ENCODE assay signal across 8 mouse cellular contexts in the genomic region with DNA sequence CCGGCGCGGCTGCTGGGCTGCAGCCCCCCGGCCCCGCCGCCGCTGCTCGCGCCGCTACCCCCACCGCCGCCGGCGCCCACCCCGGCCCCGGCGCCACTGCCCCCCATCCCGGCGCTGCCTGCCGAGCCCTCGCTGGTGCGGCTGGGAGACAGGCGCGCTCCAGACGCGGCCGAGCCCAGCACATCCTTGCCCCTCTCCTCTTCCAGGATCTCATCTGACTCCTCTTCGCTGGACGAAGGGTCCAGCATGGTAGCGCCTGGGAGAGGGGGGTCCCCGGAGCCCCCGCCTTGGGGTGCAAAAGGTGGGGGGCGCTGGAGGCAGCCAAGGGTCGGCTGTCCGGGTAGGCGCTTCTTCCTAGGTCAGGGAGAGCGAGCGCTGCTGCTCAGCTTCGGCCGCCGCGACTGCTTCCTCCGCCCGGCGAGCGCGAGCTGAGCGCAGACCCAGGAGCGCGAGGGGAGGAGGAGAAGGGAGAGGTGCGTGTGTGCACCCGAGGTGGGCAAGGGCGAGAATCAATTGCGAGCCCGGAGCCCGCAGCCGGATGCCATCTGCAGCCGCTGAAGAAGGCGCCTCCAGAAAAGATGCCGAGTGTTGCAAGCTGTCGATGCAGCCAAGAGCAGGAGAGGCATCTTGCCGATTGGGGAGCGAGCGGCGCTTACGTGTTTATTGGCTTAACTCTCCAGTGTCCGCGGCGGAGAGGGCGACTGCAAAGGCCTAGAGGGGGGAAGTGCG. TPM values are rescaled to one million over a fixed set of nuclear protein-coding genes. Genes with fewer than 3 reads are reported as not detected.
DNase-seq lines count a peak whose midpoint lies in the region; ATAC-seq and TF ChIP-seq lines count a peak whose summit lies in the region.

A gene (minus strand): TSS at position 589 of the 729 bp plus-strand sequence.

- no peaks in the 10 kb centered on the region for H3K9me3 ChIP-seq in lung, embryonic 14.5 days (ENCODE audit: low read depth, low read length)
- no peaks in the 10 kb centered on the region for H3K9me3 ChIP-seq in neural tube, embryonic 15.5 days (replicated peaks)

- H3K4me1 ChIP-seq in lung, embryonic 14.5 days (ENCODE audit: insufficient read depth) = peaks cover 4% of the 10 kb centered on the region
- H3K4me1 ChIP-seq in neural tube, embryonic 15.5 days = peaks cover 28% of the 10 kb centered on the region

- H3K4me3 ChIP-seq in lung, embryonic 14.5 days (ENCODE audit: low read depth, low read length) = peak within 1 kb of the TSS; percentile 45
- peak within 1 kb of the TSS; percentile 87 for H3K4me3 ChIP-seq in neural tube, embryonic 15.5 days (replicated peaks)

- H3K9ac ChIP-seq in lung, embryonic 14.5 days = peak within 1 kb of the TSS; percentile 34
- peak within 1 kb of the TSS; percentile 90 for H3K9ac ChIP-seq in neural tube, embryonic 15.5 days (replicated peaks)

- DNase-seq in lung, embryonic 14.5 days = peak; percentile 43
- DNase-seq in lung, postnatal 36 days = no peak
- DNase-seq in cerebellum, adult 9-11 months = peak; percentile 86
- DNase-seq in frontal cortex, postnatal 10 days (ENCODE audit: low spot score in 2 of 2) = peak; percentile 64 to 75
- DNase-seq in left cerebral cortex, adult 9 months (ENCODE audit: low spot score in 2 of 2) = peak; percentile 45 to 80
- no peak for DNase-seq in kidney, adult 8-10 months

- no peak for TF ChIP-seq CTCF in lung, embryonic 14.5 days (IDR thresholded peaks at IDR 0.05; ENCODE audit: low read depth)

- no peaks in the 10 kb centered on the region for H3K36me3 ChIP-seq in lung, embryonic 14.5 days (ENCODE audit: insufficient read depth)
- H3K36me3 ChIP-seq in neural tube, embryonic 15.5 days = no peaks in the 10 kb centered on the region

- no peak within 1 kb of the TSS; the same call in 1 of the 2 replicates for H3K27ac ChIP-seq in lung, embryonic 14.5 days (ENCODE audit: low read depth)
- H3K27ac ChIP-seq in neural tube, embryonic 15.5 days (replicated peaks) = peak within 1 kb of the TSS; percentile 98

- peaks cover 31% of the 10 kb centered on the region for H3K27me3 ChIP-seq in lung, embryonic 14.5 days (ENCODE audit: insufficient read depth, low read length)
- no peaks in the 10 kb centered on the region for H3K27me3 ChIP-seq in neural tube, embryonic 15.5 days (replicated peaks)

- peak within 1 kb of the TSS; percentile 88 for H3K4me2 ChIP-seq in lung, embryonic 14.5 days
- peak within 1 kb of the TSS; percentile 64 for H3K4me2 ChIP-seq in neural tube, embryonic 15.5 days

- ATAC-seq in lung, embryonic 14.5 days (ENCODE audit: insufficient read depth) = peak; percentile 47; the same call in 1 of the 2 replicates
- peak; percentile 81 for ATAC-seq in neural tube, embryonic 15.5 days (ENCODE audit: low FRiP score)
- ATAC-seq in megakaryocyte progenitor cell, adult 5-6 weeks (replicated peaks; ENCODE audit: poor library complexity) = no peak; the same call in 1 of the 2 replicates

- WGBS in lung, embryonic 14.5 days = 2% methylated on average over 70 of the region's 71 CpGs
- WGBS in neural tube, embryonic 15.5 days = 1% methylated on average over 60 of the region's 71 CpGs

RNA-seq across cellular contexts. Expression of the gene that starts here (rescaled TPM):
- polyA plus RNA-seq in lung, embryonic 14.5 days (2014; fragmentation: Nextera tagmentation; extraction: Ambion mirVana) = 0.21 and 0.62 TPM in 2 replicates
- 35.4 and 44.1 TPM in 2 replicates for polyA plus RNA-seq in neural tube, embryonic 15.5 days (2015; fragmentation: Nextera tagmentation; extraction: Ambion mirVana)
- not detected in 2 replicates for total RNA-seq in megakaryocyte progenitor cell, adult 5-6 weeks (2015)
- total RNA-seq in megakaryocyte progenitor cell, adult 5-6 weeks (2017) = not detected in 2 replicates

Comparison
In these comparisons a context has a peak if more than half of its experiments do, and no peak if none do; other contexts are left out.
1. RNA of the gene that starts here (polyA plus RNA-seq): 35.4 to 44.1 TPM in neural tube, embryonic 15.5 days; 0.21 to 0.62 TPM in lung, embryonic 14.5 days; every median in the first group is over 10 times any median in the second.
2. Peak in DNase-seq, ATAC-seq, H3K4me3 ChIP-seq, H3K9ac ChIP-seq and H3K4me2 ChIP-seq in lung, embryonic 14.5 days; RNA of the gene not detected or under 1 TPM.
3. DNase-seq: peak in cerebellum, adult 9-11 months (single experiment), frontal cortex, postnatal 10 days (2 of 2) and left cerebral cortex, adult 9 months (2 of 2); none in lung, postnatal 36 days (single experiment) and kidney, adult 8-10 months (0 of 2).